Mouse (Mus musculus) midbrain, embryonic 10.5 days (tissue): Measurements from ENCODE around the gene Fam216a. TPM values are rescaled to one million over a fixed set of nuclear protein-coding genes. Genes with fewer than 3 reads are reported as not detected.

Experiments used
- DNase-seq: peaks from one replicate; pipeline ENCODE4 v3.0.0-alpha.2; 2017; ENCODE audit warnings: low spot score
- H3K27ac ChIP-seq: fragments of 300-500 bp; sonication (generic); replicated peaks from 2 replicates; pipeline ENCODE4 v1.5.1; 2016; ENCODE audit warnings: mild to moderate bottlenecking
- H3K27me3 ChIP-seq: fragments of 300-500 bp; sonication (generic); 2 replicates; pipeline ENCODE4 v1.6.1; 2016; ENCODE audit warnings: low read depth, mild to moderate bottlenecking; ENCODE audit not compliant: poor library complexity, severe bottlenecking
- H3K36me3 ChIP-seq: fragments of 300-500 bp; sonication (generic); 2 replicates; pipeline ENCODE4 v1.6.1; 2016; ENCODE audit warnings: mild to moderate bottlenecking, moderate library complexity
- H3K4me1 ChIP-seq: fragments of 300-500 bp; sonication (generic); 2 replicates; pipeline ENCODE4 v1.6.1; 2016
- H3K4me3 ChIP-seq: fragments of 300-500 bp; sonication (generic); 2 replicates; pipeline ENCODE4 v1.5.1; 2016; ENCODE audit warnings: mild to moderate bottlenecking, moderate library complexity
- H3K9me3 ChIP-seq: fragments of 300-500 bp; sonication (generic); replicated peaks from 2 replicates; pipeline ENCODE4 v1.6.1; 2016; ENCODE audit warnings: mild to moderate bottlenecking
- WGBS: fragments of 180-500 bp; shearing (Covaris S2); methylation state at CpG from one replicate; pipeline ENCODE4 v1.1.7; 2016; 5-methylcytosine and 5-hydroxymethylcytosine counted together
- polyA plus RNA-seq: library from polyadenylated mRNA; unstranded; fragments of >200 nt; fragmentation: Nextera tagmentation; extraction: Ambion mirVana; gene quantifications from 2 replicates; pipeline ENCODE4 v1.2.1, GENCODE M21; 2016

The Fam216a gene
- polyA plus RNA-seq, 1 experiment from 2014 or later, result 85.5 TPM

DNA sequence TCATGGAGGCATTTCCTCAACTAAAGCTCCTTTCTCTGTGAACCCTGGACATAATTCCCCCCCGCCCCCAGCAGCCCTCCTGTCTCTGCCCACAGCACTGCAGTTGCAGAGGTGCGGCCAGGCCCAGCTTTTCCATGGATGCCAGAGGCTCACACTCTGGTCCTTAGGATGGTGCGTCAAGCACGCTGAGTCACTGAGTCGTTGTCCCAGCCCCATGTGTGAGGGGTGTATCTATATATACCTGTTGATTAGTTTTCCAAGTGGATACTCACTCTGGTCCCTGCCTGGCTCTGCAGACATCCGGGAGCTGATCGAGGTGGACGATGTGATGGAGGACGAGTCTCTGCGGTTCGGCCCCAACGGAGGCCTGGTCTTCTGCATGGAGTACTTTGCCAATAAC, 6.0 kb upstream of the Fam216a start:
- Histone ChIP-seq H3K9me3 (no peaks in the 10 kb centered on the region), H3K27ac (no peak overlapping the region), H3K4me3 (no peak overlapping the region), H3K27me3 (no peaks in the 10 kb centered on the region), H3K36me3 (peaks cover 85% of the 10 kb centered on the region), H3K4me1 (peaks cover 8% of the 10 kb centered on the region)
- 95% methylated on average over 12 of the region's 12 CpGs for WGBS
- DNase-seq, result no peak

DNA sequence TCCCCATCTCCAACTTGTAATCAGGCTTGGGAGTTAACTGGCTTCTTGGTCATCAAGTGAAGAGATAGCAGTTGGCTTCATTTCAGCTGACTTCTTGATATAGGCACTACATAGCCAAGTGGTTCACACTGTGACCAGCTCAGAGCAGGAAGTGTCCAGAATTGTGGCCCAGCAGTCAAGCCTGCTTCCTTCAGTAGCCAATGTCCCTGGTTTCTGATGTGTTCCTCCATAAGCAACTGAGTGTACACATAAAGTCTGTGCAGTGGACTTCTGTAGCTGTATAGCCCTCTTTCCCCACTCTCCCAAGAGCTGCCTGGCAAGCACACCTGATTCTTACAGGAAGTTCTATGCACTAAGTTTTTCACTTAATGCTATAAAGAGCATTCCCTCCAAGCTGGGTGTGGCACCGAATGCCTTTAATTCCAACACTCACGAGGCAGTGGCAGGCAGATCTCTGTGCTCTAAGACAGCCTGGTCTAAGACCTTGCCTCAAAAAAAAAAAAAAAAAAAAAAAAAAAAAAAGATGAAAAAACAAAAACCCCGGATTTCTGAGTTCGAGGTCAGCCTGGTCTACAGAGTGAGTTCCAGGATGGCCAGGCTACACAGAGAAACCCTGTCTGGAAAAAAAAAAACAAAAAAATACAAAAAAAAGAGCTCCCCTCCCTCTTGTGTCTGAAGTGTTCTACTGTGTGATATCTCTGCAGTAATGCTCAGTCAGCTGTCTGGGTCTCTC, 5.1 kb upstream of the Fam216a start:
- Histone ChIP-seq H3K36me3 (peaks cover 77% of the 10 kb centered on the region), H3K4me1 (peaks cover 12% of the 10 kb centered on the region), H3K4me3 (no peak overlapping the region), H3K27me3 (no peaks in the 10 kb centered on the region), H3K9me3 (no peaks in the 10 kb centered on the region), H3K27ac (no peak overlapping the region)
- DNase-seq, result no peak
- WGBS, result 90% methylated on average over 4 of the region's 4 CpGs

DNA sequence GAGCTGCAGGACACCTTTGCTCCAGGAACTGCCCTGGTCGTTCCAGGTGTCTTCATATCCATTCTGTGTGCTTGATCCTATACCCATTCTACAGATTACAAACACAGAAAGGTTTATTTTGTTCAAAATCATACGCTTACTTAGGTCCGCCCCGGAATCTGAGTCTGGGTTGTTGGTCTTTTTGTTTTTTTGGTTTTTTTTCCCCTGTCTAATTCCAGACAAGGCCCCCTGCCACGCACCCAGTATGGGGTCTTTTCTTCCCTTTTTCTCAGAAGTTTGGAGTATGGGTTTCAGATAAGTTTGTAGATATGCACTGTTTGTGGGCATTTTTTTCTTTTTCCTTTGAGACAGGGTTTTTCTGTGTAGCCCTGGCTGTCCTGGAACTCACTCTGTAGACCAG, 714 bp upstream of the Fam216a start:
- Histone ChIP-seq H3K4me1 (peaks cover 27% of the 10 kb centered on the region), H3K27me3 (no peaks in the 10 kb centered on the region), H3K36me3 (peaks cover 59% of the 10 kb centered on the region), H3K4me3 (peak overlapping the region; percentile 67), H3K9me3 (no peaks in the 10 kb centered on the region), H3K27ac (peak overlapping the region; percentile 92)
- 9% methylated on average over 5 of the region's 5 CpGs for WGBS
- no peak for DNase-seq

DNA sequence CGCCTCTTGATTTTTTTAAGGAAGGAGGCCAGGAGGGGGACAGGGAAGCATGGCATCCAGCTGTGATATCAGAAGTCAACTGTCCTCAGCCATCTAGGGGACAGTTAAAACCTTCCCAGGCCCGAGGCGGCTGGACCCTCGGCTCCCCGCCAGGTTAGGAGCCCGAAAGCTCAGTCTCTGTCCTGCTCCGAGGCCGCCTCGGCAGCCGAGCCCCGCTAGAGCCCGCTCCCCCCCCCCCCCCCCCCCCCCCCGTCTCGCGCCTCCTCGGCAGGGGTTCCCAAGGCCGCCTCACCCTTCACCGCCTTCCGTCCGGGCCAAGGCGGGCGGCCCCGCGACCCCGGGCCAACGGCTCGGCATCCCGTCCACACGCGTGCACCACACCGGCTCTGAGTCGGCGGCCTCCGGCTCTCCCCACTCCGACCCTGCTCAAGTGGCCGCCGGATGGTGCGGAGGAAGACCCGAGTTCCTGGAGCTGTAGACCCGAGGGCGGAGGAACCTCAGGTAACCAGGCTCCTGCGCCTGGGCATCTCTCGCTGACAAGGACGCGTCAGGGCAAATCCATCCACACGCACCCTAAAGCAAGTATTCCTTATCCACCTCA, 473 bp downstream of the Fam216a start, which contains the start of gene Gpn3:
Gene Gpn3 (plus strand): TSS at position 286 of the 601 bp plus-strand sequence.
- Histone ChIP-seq H3K4me3 (peak within 1 kb of the TSS; percentile 67), H3K27ac (peak within 1 kb of the TSS; percentile 92), H3K36me3 (peaks cover 64% of the 10 kb centered on the region), H3K27me3 (no peaks in the 10 kb centered on the region), H3K9me3 (no peaks in the 10 kb centered on the region), H3K4me1 (peaks cover 27% of the 10 kb centered on the region)
- WGBS, result under 1% methylated on average over 38 of the region's 46 CpGs
- no peak for DNase-seq

DNA sequence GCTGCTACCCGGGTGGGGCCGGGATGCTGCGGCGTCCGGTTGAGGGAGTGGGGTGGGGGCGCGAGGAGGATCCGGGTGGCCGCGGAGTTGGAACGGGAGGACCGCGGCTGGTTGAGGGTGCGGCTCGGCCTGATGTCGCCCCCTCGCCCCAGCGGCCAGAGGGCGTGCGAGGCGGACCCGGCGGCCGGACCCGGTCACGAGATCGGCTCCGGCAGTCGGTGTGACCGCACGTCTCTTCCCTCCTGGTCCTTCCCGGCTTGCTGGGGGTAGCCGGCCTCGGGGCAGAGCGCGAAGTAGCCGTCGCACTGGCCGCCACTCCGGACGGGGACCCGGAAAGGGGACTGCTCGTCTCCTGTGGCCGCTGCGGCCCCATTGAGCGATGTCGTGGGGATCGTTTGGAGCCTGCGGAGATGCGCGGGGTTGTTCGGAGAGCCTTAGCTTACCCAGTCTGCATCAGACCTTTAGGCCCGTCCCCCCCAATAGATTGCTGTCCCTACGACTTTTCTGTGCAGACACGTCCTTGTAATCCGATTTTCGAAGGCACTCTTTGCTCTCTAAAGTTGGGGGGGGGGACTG, 17.6 kb downstream of the Fam216a start:
- H3K4me1 ChIP-seq, result peaks cover 21% of the 10 kb centered on the region
- peaks cover 21% of the 10 kb centered on the region for H3K36me3 ChIP-seq
- under 1% methylated on average over 57 of the region's 57 CpGs for WGBS
- DNase-seq, result no peak
- H3K4me3 ChIP-seq, result peak overlapping the region; percentile 97
- H3K27ac ChIP-seq, result peak overlapping the region; percentile 86
- H3K27me3 ChIP-seq, result no peaks in the 10 kb centered on the region
- H3K9me3 ChIP-seq, result no peaks in the 10 kb centered on the region

DNA sequence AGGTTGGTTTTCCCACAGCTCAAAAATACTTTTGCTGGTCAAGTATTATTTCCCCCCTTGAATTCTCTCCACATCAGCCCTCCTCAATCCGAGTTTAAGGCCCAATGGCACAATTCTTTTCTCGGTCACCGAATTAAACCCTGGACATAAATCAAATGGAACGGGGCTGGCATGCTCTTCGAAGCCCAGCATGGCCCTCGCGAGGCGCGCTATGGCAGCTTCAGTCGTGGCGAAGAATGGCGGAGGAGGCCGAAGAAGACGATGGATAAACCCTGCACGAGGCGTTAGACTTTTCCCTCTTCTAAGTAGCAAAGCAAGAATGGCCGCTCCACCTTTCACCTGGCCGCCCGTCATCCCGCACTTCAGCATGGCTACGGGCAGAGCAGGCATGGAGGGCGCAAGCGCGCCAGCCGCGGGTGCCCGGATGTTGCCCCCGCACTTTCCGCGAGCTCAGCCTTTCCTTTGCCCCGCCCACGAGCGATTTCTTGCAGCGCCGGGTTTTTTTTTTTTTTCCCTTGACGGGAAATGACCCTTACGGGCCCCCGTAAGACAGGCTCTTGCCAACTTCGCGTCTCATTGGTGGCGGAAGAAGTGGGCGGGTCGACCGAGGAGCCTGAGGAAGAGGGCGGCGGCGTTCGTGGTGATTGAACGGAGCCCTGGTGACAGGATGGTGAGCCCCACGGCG, 18.2 kb downstream of the Fam216a start, which contains the start of the genes Rad9b and Vps29:
Gene Rad9b (minus strand): TSS at position 427 of the 685 bp plus-strand sequence.
Gene Vps29 (plus strand): TSS at position 563 of the 685 bp plus-strand sequence.
- Histone ChIP-seq H3K9me3 (no peaks in the 10 kb centered on the region), H3K36me3 (peaks cover 15% of the 10 kb centered on the region), H3K4me1 (peaks cover 21% of the 10 kb centered on the region), H3K4me3 (peak within 1 kb of the TSS; percentile 97), H3K27ac (peak within 1 kb of the TSS; percentile 86), H3K27me3 (no peaks in the 10 kb centered on the region)
- WGBS, result 3% methylated on average over 51 of the region's 51 CpGs
- peak; percentile 99 for DNase-seq

DNA sequence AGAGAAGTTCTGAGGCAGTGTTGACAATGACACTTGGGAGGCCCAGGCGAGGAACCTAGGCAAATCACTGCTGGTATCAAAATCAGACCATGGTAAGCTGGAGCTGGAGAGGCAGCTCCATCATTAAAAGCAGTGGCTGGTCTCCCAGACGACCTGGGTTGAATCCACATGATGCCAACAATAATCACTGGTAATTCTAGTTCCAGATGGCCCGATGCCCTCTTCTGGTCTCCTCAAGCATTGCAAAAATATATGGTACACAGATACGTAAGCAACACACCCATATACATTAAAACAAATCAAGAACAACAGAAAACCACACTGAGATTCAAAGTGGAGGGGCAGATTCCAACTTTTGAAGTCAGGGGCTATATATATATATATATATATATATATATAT, 26.4 kb downstream of the Fam216a start:
- WGBS, result 73% methylated on average over 4 of the region's 4 CpGs
- DNase-seq, result no peak
- 0 out of 2 replicates have a peak, but pooled peaks cover 4% of the 10 kb centered on the region for H3K9me3 ChIP-seq
- no peaks in the 10 kb centered on the region for H3K36me3 ChIP-seq
- no peaks in the 10 kb centered on the region for H3K4me1 ChIP-seq
- H3K27me3 ChIP-seq, result no peaks in the 10 kb centered on the region
- no peak overlapping the region for H3K4me3 ChIP-seq
- H3K27ac ChIP-seq, result no peak overlapping the region

DNA sequence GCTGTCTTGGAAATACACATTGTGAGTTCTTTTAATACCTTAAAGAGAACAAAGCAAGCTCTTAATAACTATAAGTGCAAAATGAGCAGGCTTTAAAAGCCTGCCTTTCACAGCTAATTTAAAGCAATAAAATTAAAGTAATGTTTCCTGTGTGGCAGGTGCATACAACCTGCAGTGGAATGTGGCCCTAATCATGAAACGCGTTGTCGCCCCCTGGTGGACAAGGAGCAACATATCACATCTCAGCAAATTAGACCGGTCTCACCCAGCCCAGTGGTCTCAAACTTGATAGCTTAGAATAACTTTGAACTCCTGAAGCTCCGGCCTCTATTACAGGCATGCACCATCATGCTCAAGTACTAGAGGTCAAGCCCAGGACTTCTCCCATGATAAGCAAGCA, 27.9 kb downstream of the Fam216a start:
- H3K4me1 ChIP-seq, result no peaks in the 10 kb centered on the region
- no peak overlapping the region for H3K27ac ChIP-seq
- DNase-seq, result peak; percentile 67
- 17% methylated on average over 5 of the region's 5 CpGs for whole genome bisulfite sequencing
- H3K9me3 ChIP-seq, result 0 out of 2 replicates have a peak, but pooled peaks cover 4% of the 10 kb centered on the region
- no peaks in the 10 kb centered on the region for H3K27me3 ChIP-seq
- no peaks in the 10 kb centered on the region for H3K36me3 ChIP-seq
- H3K4me3 ChIP-seq, result no peak overlapping the region

DNA sequence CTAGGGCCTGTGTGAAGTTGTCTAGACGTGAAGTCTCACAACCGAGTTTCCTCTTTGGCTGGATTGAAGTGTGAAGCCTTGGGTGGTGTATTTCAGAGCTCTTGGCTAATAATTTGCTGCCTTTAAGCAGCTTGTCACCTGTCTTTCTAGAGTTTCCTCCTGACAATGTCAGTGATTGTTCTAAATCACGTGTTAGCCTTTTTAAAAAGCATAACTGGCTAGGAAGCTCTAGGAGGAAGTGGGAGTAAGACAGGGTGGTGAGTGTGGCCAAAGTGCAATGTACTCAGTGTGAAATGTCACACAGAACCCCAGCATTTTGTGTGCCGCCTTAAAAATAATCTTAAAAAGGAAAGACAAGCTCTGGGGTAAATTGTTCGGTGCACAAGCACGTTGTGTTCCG, 28.4 kb downstream of the Fam216a start:
- Histone ChIP-seq H3K4me3 (no peak overlapping the region), H3K27ac (no peak overlapping the region), H3K4me1 (no peaks in the 10 kb centered on the region), H3K27me3 (no peaks in the 10 kb centered on the region), H3K36me3 (no peaks in the 10 kb centered on the region), H3K9me3 (0 out of 2 replicates have a peak, but pooled peaks cover 4% of the 10 kb centered on the region)
- WGBS, result 70% methylated on average over 7 of the region's 7 CpGs
- DNase-seq, result no peak

DNA sequence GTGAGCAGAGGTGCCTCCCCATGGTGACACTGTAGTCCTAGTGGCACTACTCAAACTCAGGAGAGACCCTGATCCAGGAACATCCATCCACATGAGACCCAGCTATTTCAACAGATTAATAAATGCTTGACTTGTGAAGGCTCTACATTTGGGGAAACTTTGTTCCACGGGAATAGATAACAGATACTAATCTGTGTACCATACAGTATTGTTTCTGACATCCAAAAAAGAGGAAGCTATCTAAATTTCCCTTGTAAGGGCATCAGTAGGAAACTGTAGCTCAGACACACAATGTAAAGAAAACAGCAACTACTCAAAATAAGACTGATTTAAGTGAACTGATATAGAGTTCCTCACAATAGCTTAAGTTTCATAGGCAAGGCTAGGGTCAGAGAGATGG, 29.3 kb downstream of the Fam216a start:
- WGBS, result 88% methylated on average over 1 of the region's 1 CpGs
- no peaks in the 10 kb centered on the region for H3K4me1 ChIP-seq
- no peaks in the 10 kb centered on the region for H3K36me3 ChIP-seq
- no peak overlapping the region for H3K4me3 ChIP-seq
- H3K27ac ChIP-seq, result no peak overlapping the region
- H3K27me3 ChIP-seq, result no peaks in the 10 kb centered on the region
- DNase-seq, result no peak
- H3K9me3 ChIP-seq, result 0 out of 2 replicates have a peak, but pooled peaks cover 4% of the 10 kb centered on the region

DNA sequence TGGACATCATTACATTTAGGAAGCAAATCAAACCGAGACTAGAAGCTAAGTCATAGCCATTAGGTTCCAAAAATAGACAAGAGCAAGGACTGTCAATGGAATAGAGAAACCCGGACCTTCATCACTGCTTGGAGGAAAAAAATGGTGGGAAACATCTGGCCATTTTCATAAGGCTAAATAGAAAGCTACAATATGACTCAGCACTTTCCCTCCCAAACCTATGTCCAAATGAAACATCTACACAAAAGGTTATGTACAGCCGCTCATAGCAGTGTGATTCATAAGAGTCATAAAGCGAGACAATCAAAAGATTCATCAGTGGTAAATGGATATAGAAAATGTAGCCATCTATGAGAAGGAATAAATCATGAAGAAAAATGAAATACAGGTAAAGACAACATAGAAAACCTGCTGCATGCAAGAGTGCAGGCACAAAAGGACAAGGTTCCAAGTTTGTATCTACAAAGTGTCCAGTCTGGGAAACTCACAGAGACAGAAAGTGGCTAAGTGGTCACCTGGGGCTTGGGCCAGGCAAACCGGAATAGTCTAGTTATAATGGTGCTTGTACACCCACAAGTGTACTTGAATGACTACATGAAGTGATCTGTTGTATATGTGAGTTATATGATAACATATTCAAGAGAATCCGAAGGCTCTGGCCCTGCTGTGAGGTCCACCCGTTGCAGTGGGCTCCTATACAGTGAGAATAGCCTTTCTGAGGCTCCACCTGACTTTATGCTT, 35.4 kb downstream of the Fam216a start:
- no peak for DNase-seq
- H3K4me3 ChIP-seq, result no peak overlapping the region
- WGBS, result 92% methylated on average over 7 of the region's 7 CpGs
- H3K27ac ChIP-seq, result no peak overlapping the region
- H3K4me1 ChIP-seq, result no peaks in the 10 kb centered on the region
- H3K9me3 ChIP-seq, result no peaks in the 10 kb centered on the region
- no peaks in the 10 kb centered on the region for H3K27me3 ChIP-seq
- H3K36me3 ChIP-seq, result no peaks in the 10 kb centered on the region

DNA sequence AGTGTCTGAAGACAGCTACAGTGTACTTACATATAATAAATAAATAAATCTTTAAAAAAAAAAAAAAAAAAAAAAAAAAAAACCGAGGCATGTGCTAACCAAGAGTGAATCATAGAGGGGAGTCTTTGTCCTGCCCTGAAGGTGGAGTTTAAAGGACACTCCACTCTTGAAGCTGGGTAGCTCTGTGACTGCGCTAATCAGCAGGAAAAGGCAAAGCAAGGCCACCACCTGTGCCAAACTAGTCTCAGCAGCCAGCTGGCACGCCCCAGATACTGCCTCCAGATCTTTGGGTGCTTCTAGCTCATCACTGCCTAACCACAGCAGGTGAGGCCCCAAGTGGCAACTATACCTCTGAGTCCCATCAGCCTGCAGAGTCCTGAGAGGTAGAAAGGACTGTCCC, 37.5 kb downstream of the Fam216a start:
- H3K4me1 ChIP-seq, result no peaks in the 10 kb centered on the region
- no peak for DNase-seq
- H3K27ac ChIP-seq, result no peak overlapping the region
- no peaks in the 10 kb centered on the region for H3K27me3 ChIP-seq
- 77% methylated on average over 3 of the region's 3 CpGs for WGBS
- H3K36me3 ChIP-seq, result no peaks in the 10 kb centered on the region
- no peaks in the 10 kb centered on the region for H3K9me3 ChIP-seq
- H3K4me3 ChIP-seq, result no peak overlapping the region
